Mouse (Mus musculus) left cerebral cortex, postnatal 14 days (tissue): Measurements from ENCODE around the gene Kif21b. TPM values are rescaled to one million over a fixed set of nuclear protein-coding genes. Genes with fewer than 3 reads are reported as not detected.
A peak's percentile ranks its signal among the peaks of the same experiment; 100 is the strongest.

Experiments
- DNase-seq, 2 experiments: peaks; one replicate each; pipeline ENCODE4 v3.0.0; 2021 to 2022; ENCODE audit warnings: low spot score in 2 of 2, mixed read lengths in 1 of 2
- intact Hi-C: fragments of 180-260 bp; cut with DNase I; formaldehyde crosslinking; loops from one replicate; pipeline ENCODE4 v1.15.1; 2025
- total RNA-seq, 2 experiments: library from RNA; stranded (reverse); gene quantifications; 2 replicates each; pipeline ENCODE4 v1.2.3; 2021

Kif21b gene
- total RNA-seq, 2 experiments from 2014 or later: 180 to 201 TPM

- DNase-seq: peak; percentile 62 to 80
- intact Hi-C loops: no loop called here
Measured at GRCm38 (mm10) chr1:136142336-136142735, 11.1 kb downstream of the Kif21b start.

- DNase-seq: peak; percentile 80 to 90
- intact Hi-C loops: no loop called here
Measured at GRCm38 (mm10) chr1:136143514-136143913, 12.3 kb downstream of the Kif21b start.

GRCm38 (mm10) chr1:136149702-136150101, 18.5 kb downstream of the Kif21b start:
- intact Hi-C loops: no loop called here
- DNase-seq: no peak

- peak; percentile 54 to 62 for DNase-seq
- intact Hi-C loops: no loop called here
Measured at GRCm38 (mm10) chr1:136151371-136151770, 20.2 kb downstream of the Kif21b start.

DNA sequence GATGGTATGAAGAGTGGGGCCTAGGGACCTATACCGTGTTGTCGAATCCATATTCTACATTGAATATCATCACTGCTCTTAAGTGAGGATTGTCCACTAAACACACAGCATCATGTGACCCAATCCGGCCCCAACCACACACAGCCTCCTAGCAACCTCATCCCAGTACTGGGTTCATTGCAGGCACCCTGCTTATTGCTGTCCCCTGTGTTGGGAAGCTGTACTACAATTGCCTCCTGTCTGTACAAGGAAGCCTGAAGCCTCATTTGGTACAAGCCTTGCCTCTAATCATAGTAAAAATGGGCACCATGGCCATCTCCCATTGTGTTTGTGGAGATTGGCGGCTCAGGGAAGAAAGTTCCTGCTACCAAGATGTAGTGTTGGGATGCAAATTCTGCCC, 25.1 kb downstream of the Kif21b start:
- peak in 1 of 2 experiments; percentile 50 for DNase-seq
- intact Hi-C loops: no loop called here

GRCm38 (mm10) chr1:136156951-136157350, 25.8 kb downstream of the Kif21b start:
- DNase-seq: no peak
- intact Hi-C loops: no loop called here

- intact Hi-C loops: loop anchor here (5.0 kb wide), 1 partner anchor 43 kb away; no protein-coding TSS in a partner anchor
- DNase-seq: peak in 1 of 2 experiments; percentile 59
Measured at GRCm38 (mm10) chr1:136159830-136160229, 28.6 kb downstream of the Kif21b start.

- intact Hi-C loops: loop anchor here (5.0 kb wide), 1 partner anchor 43 kb away; no protein-coding TSS in a partner anchor
- DNase-seq: no peak
Measured at GRCm38 (mm10) chr1:136160297-136160696, 29.1 kb downstream of the Kif21b start.

DNA sequence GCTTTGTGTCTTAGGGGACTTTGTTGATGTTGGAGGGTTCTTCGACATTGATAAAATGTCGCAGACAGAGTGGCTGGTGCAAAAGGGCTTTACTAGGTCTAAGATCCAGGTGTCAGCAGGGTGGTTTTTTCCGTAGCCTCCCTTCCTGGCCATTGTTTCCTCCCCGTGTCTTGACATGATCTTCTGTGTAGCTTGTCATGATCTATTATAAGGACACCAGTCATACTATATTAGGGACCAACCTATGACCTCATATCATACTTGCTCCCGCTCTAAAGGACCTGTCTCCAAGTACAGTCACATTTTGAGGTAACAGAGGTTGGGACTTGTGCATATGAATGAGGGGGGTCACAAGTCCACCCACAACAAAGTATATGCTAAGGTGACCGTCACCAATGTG, 29.7 kb downstream of the Kif21b start:
- intact Hi-C loops: loop anchor here (5.0 kb wide), 1 partner anchor 44 kb away; no protein-coding TSS in a partner anchor
- DNase-seq: no peak

DNA sequence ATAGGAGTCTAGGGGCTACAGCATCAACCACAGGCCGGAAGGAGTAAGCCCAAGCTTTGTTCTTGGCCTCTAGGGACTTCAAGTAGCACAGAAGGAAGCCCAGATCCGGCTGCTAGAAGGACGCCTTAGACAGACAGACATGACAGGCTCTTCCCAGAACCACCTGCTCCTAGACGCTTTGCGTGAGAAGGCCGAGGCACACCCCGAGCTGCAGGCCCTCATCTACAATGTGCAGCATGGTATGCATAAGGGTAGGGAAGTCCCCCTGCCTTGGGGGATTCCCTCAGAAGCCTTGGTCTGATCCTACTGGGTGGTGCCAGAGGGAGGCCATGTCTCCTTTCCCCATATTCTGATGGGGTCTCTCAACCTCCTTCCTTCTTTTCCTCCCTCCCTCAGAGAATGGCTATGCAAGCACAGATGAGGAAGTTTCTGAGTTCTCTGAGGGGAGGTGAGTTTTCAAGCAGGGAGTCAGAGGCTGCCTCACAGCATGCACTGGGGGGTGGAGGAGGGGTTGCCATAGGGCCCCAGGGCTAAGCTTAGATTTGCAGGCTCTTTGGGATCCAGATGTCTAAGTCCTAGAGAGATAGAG, 30.2 kb downstream of the Kif21b start:
- no peak for DNase-seq
- intact Hi-C loops: loop anchor here (5.0 kb wide), 1 partner anchor 44 kb away; no protein-coding TSS in a partner anchor

DNA sequence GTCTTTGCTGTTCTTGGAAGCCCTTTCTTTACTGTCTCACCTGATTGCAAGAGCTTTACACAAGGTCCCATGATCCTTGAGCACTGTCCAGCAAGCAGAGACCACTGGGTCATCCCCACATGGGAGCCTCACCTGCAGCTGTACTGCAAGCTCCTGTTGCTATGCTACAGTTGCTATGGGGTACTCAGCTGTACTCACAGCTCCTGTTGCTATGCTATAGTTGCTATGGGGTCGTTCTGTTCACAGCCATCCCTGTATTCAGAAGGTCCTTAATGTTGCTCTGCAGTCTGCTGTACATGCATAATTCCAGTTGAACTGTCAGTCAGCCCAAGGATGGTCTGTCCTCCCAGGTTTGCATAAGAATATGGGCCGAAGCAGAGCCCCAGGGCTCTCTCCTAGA, 34.2 kb downstream of the Kif21b start:
- DNase-seq: peak in 1 of 2 experiments; percentile 60
- intact Hi-C loops: loop anchor here (2.0 kb wide), 1 partner anchor 113 kb away; the partner anchor contains the start of gene Cacna1s

GRCm38 (mm10) chr1:136167657-136168056, 36.5 kb downstream of the Kif21b start:
- intact Hi-C loops: no loop called here
- peak in 1 of 2 experiments; percentile 46 for DNase-seq

DNA sequence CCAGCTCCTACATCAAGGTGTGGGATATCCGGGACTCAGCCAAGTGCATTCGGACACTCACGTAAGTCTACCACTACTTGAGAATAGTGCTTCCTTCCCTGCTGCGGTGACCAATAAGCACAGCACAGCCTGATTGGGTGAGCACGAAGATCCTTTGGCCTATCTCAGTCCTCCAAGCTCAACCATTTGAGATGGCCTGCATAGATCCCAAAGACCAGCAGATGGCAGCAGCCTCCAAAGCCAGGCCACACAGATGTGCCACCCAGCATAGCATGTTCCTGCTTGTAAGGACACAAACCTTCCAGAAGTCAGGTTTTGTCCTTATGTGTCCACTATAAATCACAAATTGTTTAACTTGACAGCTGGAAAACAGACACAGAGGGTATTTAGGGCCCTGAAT, 38.9 kb downstream of the Kif21b start:
- intact Hi-C loops: loop anchor here (2.0 to 5.0 kb wide), 3 partner anchors 42 to 352 kb away; partner anchors contain the start of gene Mroh3
- peak; percentile 78 to 88 for DNase-seq

- DNase-seq: no peak
- intact Hi-C loops: loop anchor here (5.0 kb wide), 2 partner anchors 40 to 350 kb away; partner anchors contain the start of gene Mroh3
Measured at GRCm38 (mm10) chr1:136172696-136173095, 41.5 kb downstream of the Kif21b start.

DNA sequence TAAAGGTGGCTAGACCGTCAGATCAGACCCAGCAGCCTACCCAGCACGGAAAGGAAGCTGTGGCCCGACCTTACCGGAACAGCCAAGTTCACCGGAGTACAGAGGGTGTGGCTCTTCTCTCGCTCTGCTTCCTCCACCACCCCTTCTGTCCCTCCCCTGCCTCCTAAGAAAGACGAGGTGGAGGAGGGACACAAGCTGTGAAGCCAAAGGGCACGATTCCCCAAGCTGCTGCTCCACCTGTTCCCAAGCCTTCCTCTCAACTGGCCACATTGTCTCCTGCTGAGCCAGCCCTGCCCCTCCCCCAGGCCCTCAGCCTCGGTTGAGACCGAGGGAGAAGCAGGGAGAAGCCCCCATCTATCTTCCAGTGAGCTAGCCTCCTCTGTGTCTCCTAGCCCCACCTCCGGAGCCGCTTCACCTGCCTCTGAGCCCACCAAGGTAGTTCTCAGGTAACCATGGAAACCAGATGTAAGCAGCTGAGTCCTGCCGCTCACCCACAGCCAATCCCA, 43.0 kb downstream of the Kif21b start:
- intact Hi-C loops: loop anchor here (5.0 kb wide), 2 partner anchors 38 to 348 kb away; partner anchors contain the start of gene Mroh3
- DNase-seq: peak in 1 of 2 experiments; percentile 3

DNA sequence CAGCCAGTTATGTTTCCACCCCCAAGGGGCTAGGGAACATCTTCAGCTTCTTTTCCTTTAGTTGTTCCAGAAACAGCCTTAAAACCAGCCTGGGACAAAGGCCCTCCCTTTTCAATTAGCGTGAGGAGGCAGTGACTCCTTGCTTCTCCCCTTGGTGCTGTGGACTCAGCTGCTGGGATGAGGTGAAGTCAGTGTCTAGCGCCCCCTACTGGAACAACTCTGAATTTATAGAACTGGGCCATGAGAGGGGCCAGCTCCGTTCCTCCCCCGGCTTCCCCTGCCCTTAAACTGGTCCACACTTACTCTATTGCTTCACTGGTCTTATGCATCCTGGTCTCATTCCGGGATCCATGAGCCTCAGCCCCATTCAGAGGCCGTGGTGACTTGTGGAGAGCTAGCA, 44.0 kb downstream of the Kif21b start:
- DNase-seq: peak; percentile 70 to 74
- intact Hi-C loops: no loop called here

DNA sequence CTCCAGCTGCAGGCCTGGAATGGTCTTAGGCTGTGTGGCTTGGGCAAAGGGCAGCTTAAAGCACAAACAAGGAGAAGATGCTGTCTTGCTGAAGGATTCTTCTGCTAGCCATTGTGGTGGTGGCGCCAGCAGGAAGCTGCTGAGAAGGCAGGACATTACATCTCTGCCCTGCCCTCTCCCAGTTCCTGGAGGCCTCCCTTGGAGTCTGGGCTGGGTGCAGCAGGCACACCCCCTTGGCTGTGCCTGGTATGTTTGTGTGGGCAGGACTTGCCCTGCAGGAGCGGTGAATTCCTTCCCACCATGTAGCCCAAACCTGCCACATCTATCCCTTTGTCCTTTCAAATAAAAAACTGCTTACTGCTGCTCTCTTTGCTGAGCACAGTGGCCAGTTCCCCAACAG, 45.9 kb downstream of the Kif21b start:
- intact Hi-C loops: no loop called here
- no peak for DNase-seq

DNA sequence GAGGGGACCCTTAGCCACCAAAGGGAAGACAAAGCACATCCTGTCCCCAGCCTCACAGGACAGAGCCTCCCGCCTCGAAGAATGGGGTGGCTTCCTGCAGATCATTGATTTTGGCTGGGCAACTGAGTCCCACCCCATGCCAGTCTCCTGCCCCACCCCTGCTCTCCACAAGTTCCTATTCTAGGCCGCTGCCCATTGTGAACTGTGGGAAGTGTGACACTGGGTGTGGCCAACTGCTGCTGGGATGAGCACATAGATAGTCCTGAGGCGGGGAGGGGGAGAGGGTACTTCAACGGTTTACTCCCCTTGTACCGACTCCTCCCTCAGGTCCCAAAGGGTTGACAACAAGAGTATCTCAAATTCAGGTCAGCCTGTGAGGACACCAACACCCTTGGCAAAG, 47.6 kb downstream of the Kif21b start:
- intact Hi-C loops: no loop called here
- DNase-seq: no peak

DNA sequence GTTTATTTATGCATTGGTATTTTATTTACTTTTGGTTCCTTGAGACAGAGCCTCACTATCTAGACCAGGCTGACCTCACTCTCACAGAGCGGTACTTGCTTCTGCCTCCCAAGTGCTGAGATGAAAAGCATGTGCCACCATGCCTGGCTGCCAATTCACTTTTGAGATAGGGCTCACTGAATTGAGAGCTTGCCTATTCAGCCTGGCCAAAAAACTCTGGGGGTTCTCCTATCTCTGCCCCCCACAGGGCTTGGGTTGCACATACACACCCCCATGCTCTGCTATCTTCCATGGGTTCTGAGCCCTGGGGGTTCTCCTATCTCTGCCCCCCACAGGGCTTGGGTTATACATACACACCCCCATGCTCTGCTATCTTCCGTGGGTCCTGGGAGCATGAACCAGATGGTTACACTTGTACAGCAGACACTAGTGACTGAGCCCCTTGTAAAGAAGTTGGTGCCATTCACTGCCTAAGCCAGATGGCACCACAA, 48.4 kb downstream of the Kif21b start:
- intact Hi-C loops: no loop called here
- DNase-seq: no peak

DNA sequence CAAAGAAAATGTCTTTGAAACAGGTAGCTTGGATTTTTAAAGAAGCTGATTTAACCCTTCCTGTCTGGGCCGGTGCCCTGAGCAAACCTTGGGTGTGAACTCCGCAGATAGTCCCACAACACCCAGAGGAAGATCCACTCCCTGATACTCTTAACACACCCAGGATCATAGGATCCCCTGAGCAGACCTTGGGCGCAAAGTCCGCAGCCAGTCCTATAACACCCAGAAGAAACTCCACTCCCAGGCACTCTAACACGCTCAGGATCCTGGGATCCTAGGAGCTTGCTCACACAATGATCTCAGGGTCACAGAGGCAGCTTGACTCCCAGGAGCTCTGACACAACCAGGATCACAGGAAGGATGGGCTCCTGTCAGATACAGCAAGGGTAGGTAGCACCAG, 58.8 kb downstream of the Kif21b start:
- intact Hi-C loops: no loop called here

GRCm38 (mm10) chr1:136212803-136213202, 81.6 kb downstream of the Kif21b start, which contains the start of gene Mroh3:
TSS of gene Mroh3 (minus strand) at chr1:136212828.
- peak; percentile 20 to 44 for DNase-seq
- intact Hi-C loops: loop anchor here (5.0 kb wide), 1 partner anchor 41 kb away; no protein-coding TSS in a partner anchor

More for the DNA sequence above, 58.8 kb downstream of the Kif21b start:
- DNase-seq: no peak
